Comparison of ENCODE assay signal across 9 mouse cellular contexts in genomic region chr3:66798292-66798691, GRCm38 (mm10).
"Had no signal": no experiment of that assay in that cellular context is flagged by ENCODE, and none has a peak within 500 bp of the region (broad histone marks: within the 10 kb centered on the region; RNA-seq: fewer than 3 reads in every experiment).

No protein-coding gene starts in this region.

- H3K9me3 ChIP-seq: midbrain, embryonic 13.5 days; neural tube, embryonic 15.5 days had no signal

- H3K36me3 ChIP-seq: midbrain, embryonic 13.5 days; neural tube, embryonic 15.5 days had no signal

- H3K27me3 ChIP-seq: midbrain, embryonic 13.5 days; neural tube, embryonic 15.5 days had no signal

- H3K9ac ChIP-seq: liver, embryonic 14.5 days; midbrain, embryonic 13.5 days; neural tube, embryonic 15.5 days had no signal

- H3K27ac ChIP-seq: layer of hippocampus, adult 2 months; liver, embryonic 14.5 days; midbrain, embryonic 13.5 days; neural tube, embryonic 15.5 days had no signal

- H3K4me3 ChIP-seq: layer of hippocampus, adult 2 months; midbrain, embryonic 13.5 days; myocyte; neural tube, embryonic 15.5 days had no signal

- DNase-seq: lung, adult 18-20 months; right cerebral cortex, adult 18-20 months; thymus, adult 18-20 months; thymus, postnatal 14 days had no signal

- H3K4me2 ChIP-seq: midbrain, embryonic 13.5 days; neural tube, embryonic 15.5 days had no signal
